8 mouse cellular contexts compared by ENCODE assay signal in genomic region chr7:90131831-90132241, GRCm38 (mm10). TPM values are rescaled to one million over a fixed set of nuclear protein-coding genes. Genes with fewer than 3 reads are reported as not detected.
DNase-seq lines count a peak whose midpoint lies in the region; ATAC-seq and TF ChIP-seq lines count a peak whose summit lies in the region.

No protein-coding gene starts in this region.

- H3K27me3 ChIP-seq in forebrain, embryonic 10.5 days (ENCODE audit: poor library complexity, severe bottlenecking) = no peaks in the 10 kb centered on the region
- H3K27me3 ChIP-seq in intestine, postnatal 0 days (replicated peaks; ENCODE audit: control insufficient read depth, insufficient read depth, low read length) = no peaks in the 10 kb centered on the region
- no peaks in the 10 kb centered on the region for H3K27me3 ChIP-seq in lung, postnatal 0 days (replicated peaks; ENCODE audit: insufficient read depth, low read length)

- peak; percentile 6 for DNase-seq in right cerebral cortex, postnatal 25 days
- no peak for DNase-seq in right cerebral cortex, postnatal 10 days (ENCODE audit: low spot score in 2 of 2)
- DNase-seq in forebrain, embryonic 10.5 days (ENCODE audit: extremely low spot score, low spot score) = no peak
- peak; percentile 87 for DNase-seq in lung, postnatal 0 days (ENCODE audit: low spot score)
- no peak for DNase-seq in ovary, postnatal 14 days (ENCODE audit: low spot score)
- no peak for DNase-seq in gastrocnemius, postnatal 4 days (ENCODE audit: low spot score in 2 of 2)
- DNase-seq in spleen, postnatal 4 days (ENCODE audit: low spot score in 2 of 2) = no peak

- peak overlapping the region; percentile 99 for H3K9ac ChIP-seq in intestine, postnatal 0 days (ENCODE audit: low read depth, low read length)
- peak overlapping the region; percentile 99 for H3K9ac ChIP-seq in lung, postnatal 0 days (replicated peaks; ENCODE audit: low read depth)

- peak; percentile 35; the same call in 1 of the 2 replicates for TF ChIP-seq EP300 in lung, postnatal 0 days (IDR thresholded peaks at IDR 0.05)

- WGBS in forebrain, embryonic 10.5 days = 43% methylated on average over 7 of the region's 7 CpGs
- WGBS in intestine, postnatal 0 days = 2% methylated on average over 7 of the region's 7 CpGs
- WGBS in lung, postnatal 0 days = under 1% methylated on average over 7 of the region's 7 CpGs

- H3K27ac ChIP-seq in forebrain, embryonic 10.5 days = peak overlapping the region; percentile 99
- peak overlapping the region; percentile 97 for H3K27ac ChIP-seq in intestine, postnatal 0 days (ENCODE audit: low read depth, low read length)
- H3K27ac ChIP-seq in lung, postnatal 0 days (ENCODE audit: low read length) = peak overlapping the region; percentile 98

- H3K4me3 ChIP-seq in forebrain, embryonic 10.5 days = peak overlapping the region; percentile 98
- peak overlapping the region; percentile 99 for H3K4me3 ChIP-seq in intestine, postnatal 0 days (ENCODE audit: low read depth, low read length)
- H3K4me3 ChIP-seq in lung, postnatal 0 days (ENCODE audit: low read depth, low read length) = peak overlapping the region; percentile 99

- ATAC-seq in intestine, postnatal 0 days = peak; percentile 63
- ATAC-seq in lung, postnatal 0 days = no peak

- TF ChIP-seq CTCF in intestine, postnatal 0 days (IDR thresholded peaks at IDR 0.05; ENCODE audit: low read depth) = no peak
- TF ChIP-seq CTCF in lung, postnatal 0 days (IDR thresholded peaks at IDR 0.05) = no peak

- H3K9me3 ChIP-seq in forebrain, embryonic 10.5 days = no peaks in the 10 kb centered on the region
- no peaks in the 10 kb centered on the region for H3K9me3 ChIP-seq in intestine, postnatal 0 days (ENCODE audit: control insufficient read depth)
- H3K9me3 ChIP-seq in lung, postnatal 0 days (ENCODE audit: low read length) = no peaks in the 10 kb centered on the region

- no peaks in the 10 kb centered on the region for H3K36me3 ChIP-seq in forebrain, embryonic 10.5 days (replicated peaks)
- no peaks in the 10 kb centered on the region for H3K36me3 ChIP-seq in intestine, postnatal 0 days (ENCODE audit: control insufficient read depth, insufficient read depth)
- H3K36me3 ChIP-seq in lung, postnatal 0 days (ENCODE audit: insufficient read depth, low read length) = no peaks in the 10 kb centered on the region

- H3K4me1 ChIP-seq in forebrain, embryonic 10.5 days = peaks cover 26% of the 10 kb centered on the region
- H3K4me1 ChIP-seq in intestine, postnatal 0 days (replicated peaks; ENCODE audit: control insufficient read depth, insufficient read depth, low read length) = peaks cover 7% of the 10 kb centered on the region; the same call in 1 of the 2 replicates
- H3K4me1 ChIP-seq in lung, postnatal 0 days (ENCODE audit: insufficient read depth, low read depth, low read length) = no peaks in the 10 kb centered on the region; the same call in 1 of the 2 replicates

- H3K4me2 ChIP-seq in intestine, postnatal 0 days (replicated peaks; ENCODE audit: low read depth) = peak overlapping the region; percentile 70
- peak overlapping the region; percentile 62 for H3K4me2 ChIP-seq in lung, postnatal 0 days (replicated peaks; ENCODE audit: low read depth, low read length)

RNA-seq across cellular contexts. Expression of gene Picalm, which starts 1.8 kb away (rescaled TPM):
- polyA plus RNA-seq in forebrain, embryonic 10.5 days (2016; fragmentation: Nextera tagmentation; extraction: Ambion mirVana) = 22.9 and 25.0 TPM in 2 replicates
- polyA plus RNA-seq in intestine, postnatal 0 days (2015; fragmentation: Nextera tagmentation; extraction: Ambion mirVana) = 36.6 and 41.7 TPM in 2 replicates
- polyA plus RNA-seq in lung, postnatal 0 days (2015; fragmentation: Nextera tagmentation; extraction: Ambion mirVana) = 52.0 and 56.3 TPM in 2 replicates
- 100 to 1,000 TPM; 168 to 206 TPM for total RNA-seq in gastrocnemius, postnatal 4 days (2021)

Comparison
In these comparisons a context has a peak if more than half of its experiments do, and no peak if none do; other contexts are left out.
1. DNase-seq: peak in right cerebral cortex, postnatal 25 days (single experiment) and lung, postnatal 0 days (single experiment); none in right cerebral cortex, postnatal 10 days (0 of 2), forebrain, embryonic 10.5 days (single experiment), ovary, postnatal 14 days (single experiment), gastrocnemius, postnatal 4 days (0 of 2) and spleen, postnatal 4 days (0 of 2).
2. Peak in every context shown above with its lines, with median percentiles within 50 percentile points of each other: H3K27ac ChIP-seq and H3K4me3 ChIP-seq.